Mouse (Mus musculus) kidney, embryonic 15.5 days (tissue): ENCODE data around the gene Suclg2. TPM values are rescaled to one million over a fixed set of nuclear protein-coding genes. Genes with fewer than 3 reads are reported as not detected.

Experiments used
- ATAC-seq: fragments of 200-750 bp; cut with Nextera tagmentation; replicated peaks from 2 replicates; pipeline ENCODE4 v1.8.0; 2017; ENCODE audit warnings: moderate TSS enrichment; ENCODE audit not compliant: low FRiP score
- H3K27ac ChIP-seq: fragments of 300-500 bp; sonication (generic); 2 replicates; pipeline ENCODE4 v1.5.1; 2015; ENCODE audit warnings: mild to moderate bottlenecking, inconsistent platforms
- H3K27me3 ChIP-seq: fragments of 300-500 bp; sonication (generic); 2 replicates; pipeline ENCODE4 v1.6.1; 2015; ENCODE audit warnings: inconsistent platforms
- H3K36me3 ChIP-seq: fragments of 300-500 bp; sonication (generic); 2 replicates; pipeline ENCODE4 v1.6.1; 2015; ENCODE audit warnings: inconsistent platforms
- H3K4me1 ChIP-seq: fragments of 300-500 bp; sonication (generic); 2 replicates; pipeline ENCODE4 v1.6.1; 2015; ENCODE audit warnings: inconsistent platforms
- H3K4me2 ChIP-seq: fragments of 300-500 bp; sonication (generic); 2 replicates; pipeline ENCODE4 v1.6.1; 2015; ENCODE audit warnings: moderate library complexity, mild to moderate bottlenecking, inconsistent platforms
- H3K4me3 ChIP-seq: fragments of 300-500 bp; sonication (generic); replicated peaks from 2 replicates; pipeline ENCODE4 v1.5.1; 2015; ENCODE audit warnings: mild to moderate bottlenecking, inconsistent platforms
- H3K9ac ChIP-seq: fragments of 300-500 bp; sonication (generic); 2 replicates; pipeline ENCODE4 v1.6.1; 2015; ENCODE audit warnings: mild to moderate bottlenecking, inconsistent platforms
- H3K9me3 ChIP-seq: fragments of 300-500 bp; sonication (generic); replicated peaks from 2 replicates; pipeline ENCODE4 v1.6.1; 2016; ENCODE audit warnings: inconsistent platforms
- WGBS: fragments of 180-500 bp; shearing (Covaris S2); methylation state at CpG from one replicate; pipeline ENCODE4 v1.1.7; 2015; ENCODE audit warnings: mixed read lengths; 5-methylcytosine and 5-hydroxymethylcytosine counted together
- polyA plus RNA-seq: library from polyadenylated mRNA; unstranded; fragments of >200 nt; fragmentation: Nextera tagmentation; extraction: Ambion mirVana; gene quantifications from 2 replicates; pipeline ENCODE4 v1.2.1, GENCODE M21; 2015

Suclg2 gene
- polyA plus RNA-seq, 1 experiment from 2014 or later, result 113 TPM

GRCm38 (mm10) chr6:95546189-95546832 is 172.3 kb downstream of the Suclg2 start:
- WGBS, result 77% methylated on average over 7 of the region's 7 CpGs
- no peak overlapping the region for H3K4me2 ChIP-seq
- peaks cover 6% of the 10 kb centered on the region; the same call in 1 of the 2 replicates for H3K36me3 ChIP-seq
- no peak for ATAC-seq
- no peaks in the 10 kb centered on the region for H3K9me3 ChIP-seq
- H3K4me3 ChIP-seq, result no peak overlapping the region
- H3K9ac ChIP-seq, result no peak overlapping the region
- no peak overlapping the region for H3K27ac ChIP-seq
- H3K4me1 ChIP-seq, result peaks cover 11% of the 10 kb centered on the region; the same call in 1 of the 2 replicates
- no peaks in the 10 kb centered on the region for H3K27me3 ChIP-seq

- Histone ChIP-seq H3K9me3 (no peaks in the 10 kb centered on the region), H3K4me3 (no peak overlapping the region), H3K4me1 (peaks cover 7% of the 10 kb centered on the region; the same call in 1 of the 2 replicates), H3K27ac (no peak overlapping the region), H3K4me2 (no peak overlapping the region), H3K9ac (no peak overlapping the region), H3K36me3 (peaks cover 6% of the 10 kb centered on the region; the same call in 1 of the 2 replicates), H3K27me3 (no peaks in the 10 kb centered on the region)
- no peak for ATAC-seq
These were observed 172.9 kb downstream of the Suclg2 start for GRCm38 (mm10) chr6:95545714-95546113.

- Histone ChIP-seq H3K27me3 (no peaks in the 10 kb centered on the region), H3K9ac (no peak overlapping the region), H3K4me2 (no peak overlapping the region), H3K9me3 (no peaks in the 10 kb centered on the region), H3K27ac (no peak overlapping the region), H3K4me3 (no peak overlapping the region), H3K4me1 (peaks cover 5% of the 10 kb centered on the region; the same call in 1 of the 2 replicates), H3K36me3 (peaks cover 6% of the 10 kb centered on the region; the same call in 1 of the 2 replicates)
- no peak for ATAC-seq
- 76% methylated on average over 3 of the region's 3 CpGs for WGBS
These were observed 173.3 kb downstream of the Suclg2 start for GRCm38 (mm10) chr6:95545296-95545695.

- Histone ChIP-seq H3K27ac (no peak overlapping the region), H3K4me1 (no peaks in the 10 kb centered on the region), H3K9me3 (no peaks in the 10 kb centered on the region), H3K4me2 (no peak overlapping the region), H3K9ac (no peak overlapping the region), H3K27me3 (no peaks in the 10 kb centered on the region), H3K4me3 (no peak overlapping the region), H3K36me3 (no peaks in the 10 kb centered on the region)
- 71% methylated on average over 3 of the region's 3 CpGs for WGBS
- ATAC-seq, result no peak
These were observed 183.4 kb downstream of the Suclg2 start for GRCm38 (mm10) chr6:95535191-95535590.

- Histone ChIP-seq H3K9ac (no peak overlapping the region), H3K27ac (no peak overlapping the region), H3K4me1 (peaks cover 6% of the 10 kb centered on the region; the same call in 1 of the 2 replicates), H3K4me3 (no peak overlapping the region), H3K4me2 (no peak overlapping the region), H3K9me3 (no peaks in the 10 kb centered on the region), H3K36me3 (peaks cover 3% of the 10 kb centered on the region; the same call in 1 of the 2 replicates), H3K27me3 (no peaks in the 10 kb centered on the region)
- ATAC-seq, result 0 out of 2 replicates have a peak, but pooled peaks have one; percentile 52
- WGBS, result 11% methylated on average over 2 of the region's 2 CpGs
These were observed 198.8 kb downstream of the Suclg2 start for GRCm38 (mm10) chr6:95519846-95520245.

- ATAC-seq, result no peak
- WGBS, result 86% methylated on average over 2 of the region's 2 CpGs
These were observed 200.2 kb downstream of the Suclg2 start for GRCm38 (mm10) chr6:95518406-95518805.

GRCm38 (mm10) chr6:95515721-95516120 is 202.9 kb downstream of the Suclg2 start:
- Histone ChIP-seq H3K4me2 (no peak overlapping the region), H3K36me3 (peaks cover 10% of the 10 kb centered on the region; the same call in 1 of the 2 replicates), H3K9ac (no peak overlapping the region), H3K4me1 (peaks cover 11% of the 10 kb centered on the region; the same call in 1 of the 2 replicates), H3K27ac (no peak overlapping the region), H3K9me3 (no peaks in the 10 kb centered on the region), H3K27me3 (no peaks in the 10 kb centered on the region), H3K4me3 (no peak overlapping the region)
- WGBS, result 63% methylated on average over 5 of the region's 5 CpGs
- ATAC-seq, result no peak

More at GRCm38 (mm10) chr6:95518406-95518805, 200.2 kb downstream of the Suclg2 start:
- H3K9me3 ChIP-seq, result no peaks in the 10 kb centered on the region
- H3K36me3 ChIP-seq, result peaks cover 3% of the 10 kb centered on the region; the same call in 1 of the 2 replicates
- H3K27me3 ChIP-seq, result no peaks in the 10 kb centered on the region
- no peak overlapping the region for H3K4me2 ChIP-seq
- no peak overlapping the region for H3K27ac ChIP-seq
- H3K4me1 ChIP-seq, result peaks cover 11% of the 10 kb centered on the region; the same call in 1 of the 2 replicates
- H3K9ac ChIP-seq, result no peak overlapping the region
- no peak overlapping the region for H3K4me3 ChIP-seq

GRCm38 (mm10) chr6:95514726-95515125 is 203.9 kb downstream of the Suclg2 start:
- no peaks in the 10 kb centered on the region for H3K27me3 ChIP-seq
- WGBS, result 76% methylated on average over 10 of the region's 10 CpGs
- no peak for ATAC-seq

GRCm38 (mm10) chr6:95511689-95512088 is 206.9 kb downstream of the Suclg2 start:
- Histone ChIP-seq H3K4me3 (no peak overlapping the region), H3K4me1 (peaks cover 11% of the 10 kb centered on the region; the same call in 1 of the 2 replicates), H3K27me3 (no peaks in the 10 kb centered on the region), H3K9ac (no peak overlapping the region), H3K4me2 (no peak overlapping the region), H3K36me3 (peaks cover 10% of the 10 kb centered on the region; the same call in 1 of the 2 replicates), H3K9me3 (peaks cover 8% of the 10 kb centered on the region; the same call in 1 of the 2 replicates), H3K27ac (no peak overlapping the region)
- 90% methylated on average over 1 of the region's 1 CpGs for WGBS
- ATAC-seq, result no peak

More at GRCm38 (mm10) chr6:95514726-95515125, 203.9 kb downstream of the Suclg2 start:
- H3K36me3 ChIP-seq, result peaks cover 10% of the 10 kb centered on the region; the same call in 1 of the 2 replicates
- H3K9me3 ChIP-seq, result no peaks in the 10 kb centered on the region
- no peak overlapping the region for H3K4me3 ChIP-seq
- peaks cover 11% of the 10 kb centered on the region; the same call in 1 of the 2 replicates for H3K4me1 ChIP-seq
- no peak overlapping the region for H3K4me2 ChIP-seq
- no peak overlapping the region for H3K9ac ChIP-seq
- no peak overlapping the region for H3K27ac ChIP-seq

- Histone ChIP-seq H3K27me3 (no peaks in the 10 kb centered on the region), H3K9me3 (no peaks in the 10 kb centered on the region), H3K4me1 (peaks cover 21% of the 10 kb centered on the region), H3K36me3 (peaks cover 3% of the 10 kb centered on the region; the same call in 1 of the 2 replicates), H3K4me3 (no peak overlapping the region), H3K27ac (no peak overlapping the region), H3K9ac (no peak overlapping the region), H3K4me2 (no peak overlapping the region)
- no peak for ATAC-seq
- WGBS, result 64% methylated on average over 5 of the region's 5 CpGs
These were observed 217.8 kb downstream of the Suclg2 start for GRCm38 (mm10) chr6:95500771-95501170.

GRCm38 (mm10) chr6:95499639-95500038 is 219.0 kb downstream of the Suclg2 start:
- no peak overlapping the region for H3K4me3 ChIP-seq
- no peaks in the 10 kb centered on the region for H3K9me3 ChIP-seq
- peaks cover 7% of the 10 kb centered on the region; the same call in 1 of the 2 replicates for H3K36me3 ChIP-seq
- H3K9ac ChIP-seq, result no peak overlapping the region
- H3K4me2 ChIP-seq, result no peak overlapping the region
- peaks cover 21% of the 10 kb centered on the region for H3K4me1 ChIP-seq
- H3K27me3 ChIP-seq, result no peaks in the 10 kb centered on the region
- 0 out of 2 replicates have a peak overlapping the region, but pooled peaks have one; percentile 1 for H3K27ac ChIP-seq
- no peak for ATAC-seq
- 54% methylated on average over 5 of the region's 5 CpGs for WGBS

- H3K9me3 ChIP-seq, result no peaks in the 10 kb centered on the region
- WGBS, result 79% methylated on average over 8 of the region's 8 CpGs
- no peaks in the 10 kb centered on the region for H3K4me1 ChIP-seq
- H3K36me3 ChIP-seq, result peaks cover 11% of the 10 kb centered on the region
- H3K27ac ChIP-seq, result no peak overlapping the region
- H3K4me2 ChIP-seq, result no peak overlapping the region
- no peak for ATAC-seq
- no peak overlapping the region for H3K4me3 ChIP-seq
- no peak overlapping the region for H3K9ac ChIP-seq
- H3K27me3 ChIP-seq, result no peaks in the 10 kb centered on the region
These were observed 226.2 kb downstream of the Suclg2 start for GRCm38 (mm10) chr6:95492216-95492956.
